In the genomic region with DNA sequence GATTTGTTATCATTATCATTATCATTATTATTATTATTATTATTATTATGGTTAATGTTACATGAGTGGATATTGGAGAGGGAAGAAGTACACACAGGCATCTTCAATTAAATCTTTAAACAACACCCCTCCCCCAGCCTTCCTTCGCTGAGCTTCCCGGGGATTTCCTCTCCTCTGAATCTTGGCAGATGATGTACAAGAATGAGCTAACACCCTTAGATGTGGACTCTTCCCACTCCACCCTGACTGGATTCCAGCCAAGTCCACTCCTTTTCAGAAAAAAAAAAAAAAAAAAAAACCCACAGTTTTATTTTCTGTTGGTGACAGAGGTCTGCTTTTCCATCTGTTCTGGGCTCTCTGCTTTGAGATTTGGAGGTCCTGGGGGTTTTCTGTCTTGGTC, we compare ENCODE assay signal across 10 mouse cellular contexts. TPM values are rescaled to one million over a fixed set of nuclear protein-coding genes. Genes with fewer than 3 reads are reported as not detected.
A peak's percentile ranks its signal among the peaks of the same experiment; 100 is the strongest.
DNase-seq lines count a peak whose midpoint lies in the region; ATAC-seq and TF ChIP-seq lines count a peak whose summit lies in the region.
"Had no signal": no experiment of that assay in that cellular context is flagged by ENCODE, and none has a peak within 500 bp of the region (broad histone marks: within the 10 kb centered on the region; RNA-seq: fewer than 3 reads in every experiment).

No protein-coding gene starts in this region.

- no peak overlapping the region for H3K4me2 ChIP-seq in embryonic facial prominence, embryonic 14.5 days (ENCODE audit: low read depth, low read length)
- H3K4me2 ChIP-seq in CH12.LX (ENCODE audit: insufficient read depth, low read depth, poor library complexity, severe bottlenecking) = no peak overlapping the region; the same call in 1 of the 2 replicates
- H3K4me2 ChIP-seq in heart, embryonic 14.5 days (ENCODE audit: low read length) = no peak overlapping the region
- H3K4me2 ChIP-seq: embryonic facial prominence, embryonic 13.5 days; hindbrain, embryonic 15.5 days had no signal

- H3K4me1 ChIP-seq in embryonic facial prominence, embryonic 14.5 days (ENCODE audit: control insufficient read depth, insufficient read depth, low read length) = no peaks in the 10 kb centered on the region
- H3K4me1 ChIP-seq in embryonic facial prominence, embryonic 10.5 days = no peaks in the 10 kb centered on the region
- H3K4me1 ChIP-seq in CH12.LX (ENCODE audit: control insufficient read depth in 1 of 2, insufficient read depth in 2 of 2) = peaks cover 5 to 12% of the 10 kb centered on the region in 2 experiments
- 0 out of 4 replicates have a peak, but pooled peaks cover 0 to 6% of the 10 kb centered on the region in 2 experiments for H3K4me1 ChIP-seq in heart, embryonic 14.5 days (ENCODE audit: control insufficient read depth in 2 of 2, insufficient read depth in 2 of 2, low read length in 2 of 2)
- H3K4me1 ChIP-seq: hindbrain, embryonic 15.5 days had no signal

- no peak for TF ChIP-seq RAD21 in CH12.LX (IDR thresholded peaks at IDR 0.05; ENCODE audit: low read depth, low read length)

- no peak overlapping the region for H3K9ac ChIP-seq in embryonic facial prominence, embryonic 14.5 days (ENCODE audit: low read depth, low read length)
- no peak overlapping the region for H3K9ac ChIP-seq in CH12.LX (ENCODE audit: insufficient read depth, low read depth)
- no peak overlapping the region for H3K9ac ChIP-seq in heart, embryonic 14.5 days (ENCODE audit: low read length)
- H3K9ac ChIP-seq: embryonic facial prominence, embryonic 13.5 days; hindbrain, embryonic 15.5 days had no signal

- in situ Hi-C loops in CH12.LX (cut with MboI; ENCODE audit: low pct_ligation_motif_present, low pct_unique_long_range_greater_than_20kb, low sequenced_read_pairs) = loop anchor here (25.0 kb wide), 1 partner anchor 411 kb away; no protein-coding TSS in a partner anchor

- H3K27me3 ChIP-seq in embryonic facial prominence, embryonic 14.5 days (replicated peaks; ENCODE audit: control insufficient read depth, insufficient read depth, low read length) = no peaks in the 10 kb centered on the region
- no peaks in the 10 kb centered on the region for H3K27me3 ChIP-seq in embryonic facial prominence, embryonic 10.5 days (replicated peaks; ENCODE audit: low read depth, poor library complexity, severe bottlenecking)
- H3K27me3 ChIP-seq in CH12.LX (replicated peaks) = no peaks in the 10 kb centered on the region
- H3K27me3 ChIP-seq in heart, embryonic 14.5 days (ENCODE audit: control insufficient read depth, insufficient read depth, low read length) = no peaks in the 10 kb centered on the region
- H3K27me3 ChIP-seq: hindbrain, embryonic 15.5 days had no signal

- dilution Hi-C loops in CH12.LX (cut with MboI; ENCODE audit: extremely low pct_ligation_motif_present, extremely low pct_unique_long_range_greater_than_20kb, low sequenced_read_pairs) = no loop called here

- no peak for TF ChIP-seq CTCF in CH12.LX (conservative IDR thresholded peaks at IDR 0.05 in 1 of 2, IDR thresholded peaks at IDR 0.05 in 1 of 2; ENCODE audit: low read depth in 2 of 2, low read length in 2 of 2)

- H3K9me3 ChIP-seq in embryonic facial prominence, embryonic 14.5 days (ENCODE audit: control insufficient read depth, low read length) = no peaks in the 10 kb centered on the region
- no peaks in the 10 kb centered on the region for H3K9me3 ChIP-seq in embryonic facial prominence, embryonic 10.5 days
- no peaks in the 10 kb centered on the region for H3K9me3 ChIP-seq in CH12.LX (replicated peaks; ENCODE audit: low read length)
- no peaks in the 10 kb centered on the region for H3K9me3 ChIP-seq in heart, embryonic 14.5 days (ENCODE audit: control insufficient read depth, low read length)
- H3K9me3 ChIP-seq: embryonic facial prominence, embryonic 13.5 days; hindbrain, embryonic 15.5 days had no signal

- no peaks in the 10 kb centered on the region for H3K79me2 ChIP-seq in CH12.LX (replicated peaks; ENCODE audit: control insufficient read depth, extremely low read depth, insufficient read depth, poor library complexity, severe bottlenecking)

- no peak for TF ChIP-seq EP300 in CH12.LX (IDR thresholded peaks at IDR 0.05; ENCODE audit: low read length)

- DNase-seq in embryonic facial prominence, embryonic 14.5 days (ENCODE audit: low spot score) = peak; percentile 86
- no peak for DNase-seq in embryonic facial prominence, embryonic 10.5 days (ENCODE audit: low spot score)
- no peak for DNase-seq in CH12.LX (ENCODE audit: extremely low read depth)
- peak; percentile 67 for DNase-seq in kidney, postnatal 10 days
- DNase-seq in layer of hippocampus, postnatal 14 days (ENCODE audit: low spot score in 2 of 2) = no peak
- no peak for DNase-seq in left cerebral cortex, adult 8-10 months (ENCODE audit: low spot score in 2 of 2)
- no peak for DNase-seq in cerebellum, adult 9-11 months

- TF ChIP-seq POLR2A in CH12.LX (IDR thresholded peaks at IDR 0.05; ENCODE audit: low read depth, low read length) = no peak

- no peak overlapping the region for H3K4me3 ChIP-seq in embryonic facial prominence, embryonic 14.5 days (ENCODE audit: low read depth, low read length)
- H3K4me3 ChIP-seq in embryonic facial prominence, embryonic 10.5 days = no peak overlapping the region
- H3K4me3 ChIP-seq in CH12.LX (replicated peaks in 1 of 3; ENCODE audit: low read depth in 2 of 3, low read length in 2 of 3, poor library complexity in 1 of 3) = no peak overlapping the region
- H3K4me3 ChIP-seq in heart, embryonic 14.5 days (ENCODE audit: control insufficient read depth in 1 of 2, insufficient read depth in 1 of 2, low read depth in 1 of 2, low read length in 2 of 2) = no peak overlapping the region
- H3K4me3 ChIP-seq: embryonic facial prominence, embryonic 13.5 days; hindbrain, embryonic 15.5 days had no signal

- peak; percentile 72; the same call in 1 of the 2 replicates for ATAC-seq in embryonic facial prominence, embryonic 14.5 days (ENCODE audit: low read depth)
- peak; percentile 64; the same call in 1 of the 2 replicates for ATAC-seq in heart, embryonic 14.5 days (ENCODE audit: insufficient number of reproducible peaks, insufficient read depth, low FRiP score, low read depth)

- WGBS in embryonic facial prominence, embryonic 14.5 days = 42% methylated on average over 2 of the region's 2 CpGs
- WGBS in embryonic facial prominence, embryonic 10.5 days = 52% methylated on average over 2 of the region's 2 CpGs
- 50% methylated on average over 2 of the region's 2 CpGs for WGBS in heart, embryonic 14.5 days

- H3K27ac ChIP-seq in embryonic facial prominence, embryonic 14.5 days (replicated peaks; ENCODE audit: low read depth, low read length) = no peak overlapping the region
- no peak overlapping the region for H3K27ac ChIP-seq in embryonic facial prominence, embryonic 10.5 days (replicated peaks)
- H3K27ac ChIP-seq in CH12.LX (ENCODE audit: insufficient read depth, low read depth) = no peak overlapping the region
- no peak overlapping the region for H3K27ac ChIP-seq in heart, embryonic 14.5 days (replicated peaks in 1 of 2; ENCODE audit: control insufficient read depth in 1 of 2, insufficient read depth in 1 of 2, low read depth in 2 of 2, low read length in 2 of 2)
- H3K27ac ChIP-seq: embryonic facial prominence, embryonic 13.5 days; hindbrain, embryonic 15.5 days had no signal

- no peaks in the 10 kb centered on the region for H3K36me3 ChIP-seq in embryonic facial prominence, embryonic 14.5 days (ENCODE audit: control insufficient read depth, insufficient read depth, low read length)
- no peaks in the 10 kb centered on the region for H3K36me3 ChIP-seq in embryonic facial prominence, embryonic 10.5 days (replicated peaks)
- H3K36me3 ChIP-seq in CH12.LX (replicated peaks in 1 of 2; ENCODE audit: control insufficient read depth in 1 of 2, insufficient read depth in 1 of 2, low read length in 1 of 2) = no peaks in the 10 kb centered on the region
- H3K36me3 ChIP-seq in heart, embryonic 14.5 days (ENCODE audit: control insufficient read depth, insufficient read depth, low read length) = no peaks in the 10 kb centered on the region
- H3K36me3 ChIP-seq: embryonic facial prominence, embryonic 13.5 days; hindbrain, embryonic 15.5 days had no signal

TF ChIP-seq in CH12.LX, 34 proteins besides CTCF, POLR2A, EP300 and RAD21:
- TF ChIP-seq SMC3 (IDR thresholded peaks at IDR 0.05; ENCODE audit: low read depth, low read length) (no peak), ZNF384 (IDR thresholded peaks at IDR 0.05; ENCODE audit: low read depth, low read length) (peak; percentile 72)
TF ChIP-seq in CH12.LX: peak in this region for 1.

RNA-seq across cellular contexts. Expression of gene Abi3bp, which starts 23.8 kb away (rescaled TPM):
- 24.6 and 28.3 TPM in 2 replicates for polyA plus RNA-seq in embryonic facial prominence, embryonic 14.5 days (2014; fragmentation: Nextera tagmentation; extraction: Ambion mirVana)
- 0.35 TPM in 2 replicates for polyA plus RNA-seq in embryonic facial prominence, embryonic 10.5 days (2016; fragmentation: Nextera tagmentation; extraction: Ambion mirVana)
- total RNA-seq in CH12.LX (2012; rRNA removed) (not detected in 2 replicates), CH12.LX (2014; rRNA removed) (not detected in 2 replicates)
- polyA plus RNA-seq in CH12.LX (2012; ENCODE audit: insufficient read length, low read depth) = 0.13 and 0.14 TPM in 2 replicates
- polyA plus RNA-seq in heart, embryonic 14.5 days (2014; fragmentation: Nextera tagmentation; extraction: Ambion mirVana) = 4.4 and 4.7 TPM in 2 replicates
- 1 to 10 TPM; 1.3 to 1.7 TPM for total RNA-seq in layer of hippocampus, postnatal 14 days (2021)
- total RNA-seq in left cerebral cortex, adult 8-10 months (2022) = 10 to 100 TPM; 15.1 to 16.0 (median 15.2) TPM

Comparison
In these comparisons a context has a peak if more than half of its experiments do, and no peak if none do; other contexts are left out.
1. DNase-seq: peak in embryonic facial prominence, embryonic 14.5 days (single experiment) and kidney, postnatal 10 days (single experiment); none in embryonic facial prominence, embryonic 10.5 days (single experiment), CH12.LX (single experiment), layer of hippocampus, postnatal 14 days (0 of 2), left cerebral cortex, adult 8-10 months (0 of 2) and cerebellum, adult 9-11 months (single experiment).